Mouse (Mus musculus) T-helper 1 cell (primary cell): ENCODE data around the gene Bckdhb.
"Not testable (repeated sequence)": the region's sequence is repeated elsewhere in the genome, so short reads cannot be mapped to it uniquely, and the experiment has no call there.

Source experiments
- in situ Hi-C: fragments of 300-600 bp; cut with MboI, MseI; formaldehyde crosslinking; loops from one replicate; pipeline ENCODE4 v1.15.1; 2025; ENCODE audit warnings: high pct_unique_total_duplicates

Bckdhb gene

DNA sequence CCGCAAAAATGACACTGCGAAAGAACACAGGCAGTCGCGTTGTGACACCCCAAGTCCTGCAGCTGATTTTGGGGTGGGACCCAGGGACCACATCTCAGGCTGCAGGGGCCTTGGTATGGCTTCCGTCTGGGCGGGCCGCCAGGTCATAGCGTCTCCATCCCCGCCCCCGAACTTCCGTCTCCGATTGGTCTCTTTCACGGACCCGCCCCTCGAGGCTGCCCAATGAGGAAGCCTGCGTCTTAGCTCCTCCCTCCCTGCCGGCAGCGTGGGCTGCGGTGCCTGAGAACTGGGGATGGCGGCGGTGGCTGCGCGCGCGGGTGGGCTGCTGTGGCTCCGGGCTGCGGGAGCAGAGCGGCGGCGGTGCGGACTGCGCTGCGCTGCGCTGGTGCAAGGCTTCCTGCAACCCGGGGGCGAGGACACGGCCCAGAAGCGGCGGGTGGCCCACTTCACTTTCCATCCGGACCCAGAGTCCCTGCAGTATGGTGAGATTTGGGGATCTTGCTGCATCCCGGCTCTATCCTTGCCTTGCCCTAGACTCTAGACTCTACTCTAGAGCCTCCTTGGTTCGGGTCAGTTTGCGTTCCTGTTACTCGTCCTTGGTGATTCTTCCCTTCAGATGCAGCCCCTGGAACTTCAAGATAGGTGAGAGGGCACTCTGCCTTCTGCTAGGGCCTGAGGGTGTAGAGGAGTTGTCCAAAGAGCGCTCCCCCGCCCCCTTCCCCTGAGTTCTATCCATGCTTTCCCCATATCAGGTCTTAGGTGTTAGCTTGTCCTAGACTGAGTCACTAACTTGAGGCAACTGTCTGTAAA is at the start of gene Bckdhb:
Gene Bckdhb (plus strand): TSS at position 268 of the 810 bp plus-strand sequence.
- in situ Hi-C loops: no loop called here

DNA sequence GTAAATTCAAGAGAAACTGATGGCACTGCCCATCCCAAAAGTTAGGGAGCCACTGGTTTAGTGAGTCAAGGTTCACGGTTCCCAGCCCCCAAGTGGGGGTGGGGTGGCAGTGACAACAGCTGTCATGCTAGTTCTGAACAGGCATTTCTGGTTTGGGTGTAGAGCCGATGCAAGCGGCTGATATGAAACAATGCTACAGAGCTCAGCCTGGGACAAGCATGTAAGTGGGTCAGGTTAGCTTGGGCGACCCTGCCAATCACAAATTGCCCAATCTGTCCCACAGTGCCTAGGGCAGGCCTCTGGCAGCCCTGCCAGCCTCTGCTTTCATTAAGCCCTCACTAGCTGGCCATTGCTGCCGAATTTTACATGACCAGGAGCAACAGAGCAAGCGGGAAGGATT is 42.8 kb upstream of the Bckdhb start:
- in situ Hi-C loops: no loop called here

DNA sequence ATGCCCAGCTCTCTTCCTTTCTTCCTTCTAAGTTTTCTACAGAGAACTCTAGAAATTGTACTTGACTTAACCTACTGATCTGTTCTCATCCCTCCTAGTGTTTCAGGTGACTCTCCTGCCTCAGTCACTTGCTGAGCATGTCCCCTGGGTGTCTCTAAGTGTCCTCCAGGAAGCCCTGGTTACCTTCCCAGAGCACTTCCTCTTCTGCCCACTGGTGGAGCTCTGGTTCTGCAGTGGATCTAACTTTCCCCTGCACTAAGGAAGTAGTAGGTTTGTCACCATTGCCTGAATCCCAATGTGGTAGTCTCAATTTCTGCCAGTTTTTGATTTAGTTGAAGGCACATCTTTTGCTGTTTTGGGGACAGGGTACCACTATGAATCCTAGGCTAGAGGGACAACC is 38.8 kb upstream of the Bckdhb start:
- in situ Hi-C loops: no loop called here

DNA sequence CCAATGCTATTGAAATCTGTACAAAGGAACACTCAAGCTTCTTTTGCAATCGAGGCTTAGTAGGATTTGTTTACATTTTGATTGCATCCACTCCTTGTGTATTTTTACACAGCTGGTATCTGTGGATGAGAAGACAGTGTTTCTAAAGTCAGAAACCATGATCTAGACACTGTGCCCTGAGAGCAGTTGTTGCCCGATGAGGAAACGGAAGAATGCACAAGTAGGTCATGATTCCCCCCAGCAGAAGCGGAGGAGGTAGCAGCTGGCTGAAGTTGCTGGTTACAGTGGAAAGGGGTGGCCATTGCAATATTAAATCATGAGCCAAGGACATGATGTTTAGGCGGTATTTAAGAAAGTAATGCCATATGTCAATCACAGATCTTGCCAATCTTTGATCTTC is 36.7 kb upstream of the Bckdhb start:
- in situ Hi-C loops: no loop called here

DNA sequence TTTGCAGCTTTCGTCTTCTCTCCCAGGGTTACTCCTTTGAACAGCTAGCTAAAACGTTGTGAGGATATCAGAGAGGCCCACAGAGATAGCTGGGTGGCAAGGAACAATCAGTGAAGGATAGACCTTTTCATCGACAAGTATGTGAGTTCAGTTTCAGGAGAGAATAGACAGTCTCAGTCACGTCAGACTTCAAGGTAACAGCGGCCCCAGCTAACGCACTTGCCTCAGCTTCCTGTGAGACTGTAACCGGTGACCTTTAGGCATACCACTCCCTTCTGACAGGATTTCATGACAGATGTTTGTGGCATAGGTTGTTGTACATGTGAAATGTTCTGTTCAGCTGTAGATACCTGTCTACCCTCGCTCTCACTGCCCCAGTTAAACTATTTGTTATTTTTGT is 31.9 kb upstream of the Bckdhb start:
- in situ Hi-C loops: loop anchor here (5.0 kb wide), 1 partner anchor 81 kb away; no protein-coding TSS in a partner anchor

DNA sequence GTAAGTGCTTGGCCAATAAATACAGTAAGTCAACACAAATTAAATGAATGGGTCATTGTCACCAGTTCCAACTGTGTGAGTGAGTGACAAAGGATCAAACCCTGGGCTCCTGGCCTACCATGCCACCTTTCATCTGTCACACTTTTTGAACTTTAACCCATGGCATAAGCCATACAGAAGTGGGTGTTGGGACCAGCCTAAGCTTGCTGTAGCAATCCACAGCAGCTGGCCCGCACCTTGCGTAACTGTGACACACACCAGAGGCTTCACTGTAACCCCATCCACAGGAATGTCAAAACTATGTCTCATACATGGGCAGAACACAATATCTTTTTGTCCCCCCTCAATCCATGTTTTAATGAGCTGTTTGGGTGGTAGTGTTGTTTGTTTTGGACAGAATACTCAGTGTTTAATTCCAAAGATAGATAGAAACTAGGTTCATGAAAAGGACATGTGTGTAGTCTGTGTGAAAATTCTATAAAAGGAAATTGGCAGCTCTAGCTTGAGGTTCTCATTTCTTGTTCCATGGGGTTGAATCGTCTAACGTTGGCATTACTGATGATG is 31.1 kb upstream of the Bckdhb start:
- in situ Hi-C loops: loop anchor here (5.0 kb wide), 1 partner anchor 82 kb away; no protein-coding TSS in a partner anchor

DNA sequence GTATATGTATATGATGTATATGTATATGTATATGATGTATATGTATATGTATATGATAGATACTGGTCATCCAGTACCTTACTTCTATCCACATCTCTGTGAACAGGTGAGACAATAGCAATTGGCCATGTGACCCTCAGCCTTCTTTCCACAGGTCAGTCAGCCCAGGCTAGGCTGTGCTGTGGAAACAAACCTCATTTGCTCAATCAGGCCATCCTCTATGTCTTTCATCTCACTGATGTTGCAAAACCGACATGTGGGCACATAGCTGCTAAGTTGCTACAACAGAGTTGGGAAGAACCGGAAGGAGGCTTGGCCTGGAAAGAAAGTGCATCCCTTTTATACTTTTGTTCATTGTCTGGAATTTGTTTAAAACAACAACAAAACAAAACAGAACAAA is 22.9 kb upstream of the Bckdhb start:
- in situ Hi-C loops: no loop called here

DNA sequence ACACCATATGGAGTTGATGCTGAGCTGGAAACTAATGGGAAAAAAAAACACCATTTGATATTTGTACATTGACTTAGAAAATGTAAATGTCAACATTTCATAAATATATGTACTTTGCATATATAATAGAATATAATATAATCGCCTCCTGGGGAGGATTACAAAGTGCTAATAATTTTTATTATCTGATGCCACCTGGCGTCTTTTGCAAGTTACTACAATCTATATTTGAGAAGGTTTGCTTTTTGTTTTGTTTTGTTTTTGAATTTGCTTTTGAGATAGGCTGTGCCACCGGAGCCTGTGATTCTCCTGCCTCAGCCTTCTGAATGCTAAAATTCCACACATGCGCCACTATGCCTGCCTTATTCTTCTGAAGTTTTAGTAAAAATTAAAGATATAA is 19.1 kb upstream of the Bckdhb start:
- in situ Hi-C loops: no loop called here

DNA sequence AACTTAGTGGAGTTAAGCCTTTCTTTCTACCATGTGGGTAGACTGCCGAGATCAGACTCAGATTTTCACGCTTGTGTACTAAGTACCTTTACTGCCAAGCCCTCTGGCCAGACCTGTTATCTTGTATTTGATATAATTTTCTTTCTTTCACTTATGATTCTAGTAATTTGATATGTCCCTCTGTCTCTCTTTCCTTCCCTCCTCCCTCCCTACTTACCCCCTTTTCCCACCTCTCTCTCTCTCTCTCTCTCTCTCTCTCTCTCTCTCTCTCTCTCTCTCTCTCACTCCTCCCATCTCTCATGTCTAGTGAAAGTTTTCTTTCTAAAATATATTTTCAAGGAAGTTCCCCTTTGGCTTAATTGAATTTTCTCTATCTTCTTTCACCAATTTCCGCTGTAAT is 17.9 kb upstream of the Bckdhb start:
- in situ Hi-C loops: no loop called here

DNA sequence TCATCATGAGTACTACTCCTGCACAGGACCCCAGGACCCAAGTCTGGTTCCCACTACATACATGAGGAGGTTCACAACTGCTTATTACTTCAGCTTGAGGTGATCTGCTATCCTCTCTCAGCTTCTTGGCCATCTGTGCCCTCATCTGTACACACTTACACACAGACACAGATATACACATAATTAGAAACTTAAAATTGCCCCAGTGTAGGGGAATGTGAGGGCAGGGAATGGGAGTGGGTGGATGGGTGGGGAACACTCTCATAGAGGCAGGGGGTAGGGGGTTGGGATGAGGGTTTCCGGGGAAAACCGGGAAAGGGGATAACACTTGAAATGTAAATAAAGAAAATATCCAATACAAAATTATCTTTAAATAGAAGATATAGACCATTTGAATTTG is 15.1 kb upstream of the Bckdhb start:
- in situ Hi-C loops: no loop called here

DNA sequence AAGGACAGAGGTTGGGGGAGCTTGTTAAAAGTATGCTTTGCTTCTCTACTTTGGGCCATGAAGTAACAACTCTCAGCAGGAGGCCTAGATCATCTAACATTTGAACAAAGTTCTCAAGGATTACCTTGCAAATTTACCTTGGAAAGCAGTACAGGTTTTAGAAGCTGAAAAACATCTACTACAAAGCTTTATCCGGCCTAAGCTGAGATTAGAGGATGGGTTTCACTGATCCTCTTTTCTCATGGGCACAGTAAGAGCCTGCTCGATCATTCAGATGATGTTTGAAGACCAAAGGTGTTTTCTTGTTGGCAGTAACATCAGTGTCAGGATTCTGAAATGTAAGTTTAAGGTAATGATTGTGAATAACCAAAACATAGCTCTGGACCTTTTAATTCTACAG is 14.0 kb upstream of the Bckdhb start:
- in situ Hi-C loops: no loop called here

DNA sequence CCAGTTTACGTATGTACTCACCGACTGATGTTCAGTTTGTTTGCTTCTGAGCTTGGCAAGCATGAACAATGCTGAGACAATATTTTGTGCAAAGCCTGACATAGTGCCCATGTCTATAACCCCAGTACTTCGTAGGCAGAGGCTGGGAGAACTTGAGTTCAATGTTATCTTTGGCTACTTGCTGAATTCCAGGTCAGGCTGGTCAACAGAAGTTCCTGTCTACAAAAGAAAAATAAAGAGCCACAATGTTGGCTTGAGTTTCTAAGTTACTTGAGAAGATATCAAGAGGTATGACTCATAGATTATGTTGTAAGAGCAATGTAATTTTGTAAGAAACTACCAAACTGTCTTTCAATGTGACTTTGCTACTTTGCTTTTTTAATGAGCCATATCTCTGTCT is 2.9 kb upstream of the Bckdhb start:
- in situ Hi-C loops: no loop called here

DNA sequence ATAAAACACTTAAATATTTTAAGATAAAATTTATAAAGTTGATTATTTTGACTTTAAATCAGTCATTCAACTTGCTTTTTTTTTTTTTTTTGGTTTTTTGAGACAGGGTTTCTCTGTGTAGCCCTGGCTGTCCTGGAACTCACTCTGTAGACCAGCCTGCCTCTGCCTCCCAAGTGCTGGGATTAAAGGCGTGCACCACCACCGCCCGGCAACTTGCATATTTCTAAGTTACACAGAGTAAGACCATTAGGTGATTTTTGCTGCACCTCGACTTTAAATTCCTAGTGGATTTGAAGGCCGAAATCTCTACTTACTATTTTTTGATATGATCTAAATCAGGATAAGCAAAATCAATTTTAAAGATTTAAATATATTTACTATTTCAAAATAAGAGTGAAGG is 589 bp upstream of the Bckdhb start:
- in situ Hi-C loops: no loop called here

DNA sequence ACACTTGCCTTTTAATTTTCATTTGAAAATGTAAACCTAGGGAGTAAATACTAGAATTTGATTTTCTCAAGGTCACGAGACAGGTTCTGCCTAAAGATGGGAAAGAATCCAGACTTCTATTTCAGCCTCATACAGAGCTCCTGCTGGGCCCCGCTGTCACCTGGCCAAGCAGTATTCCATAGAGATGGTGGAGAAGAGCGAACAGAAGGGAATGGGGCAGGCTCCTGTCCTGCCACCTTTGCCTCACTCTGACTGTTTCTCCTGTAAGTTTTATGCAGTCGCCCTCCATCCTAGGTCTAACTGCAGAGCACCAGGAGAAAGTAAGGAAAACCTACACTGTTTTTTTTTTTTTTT is 720 bp downstream of the Bckdhb start:
- in situ Hi-C loops: no loop called here

DNA sequence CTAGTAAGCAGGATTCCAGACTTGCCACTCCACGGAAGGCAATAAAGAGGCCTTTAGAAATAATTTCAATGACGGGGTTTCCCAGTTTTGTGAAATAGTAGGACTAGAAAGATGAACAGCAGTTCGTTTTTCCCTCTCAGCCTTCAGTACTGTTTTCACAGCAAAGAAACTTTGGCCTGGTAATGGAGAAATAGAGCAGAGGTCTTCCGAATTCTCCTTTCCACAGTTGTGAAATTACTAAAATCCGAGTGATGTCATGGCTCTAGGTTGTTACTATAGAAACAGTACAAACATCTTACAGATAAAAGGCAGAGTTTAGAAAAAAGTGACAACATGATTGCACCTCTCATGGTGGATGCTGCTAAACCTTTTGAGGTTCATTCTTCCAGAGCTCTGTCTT is 1.4 kb downstream of the Bckdhb start:
- in situ Hi-C loops: no loop called here

DNA sequence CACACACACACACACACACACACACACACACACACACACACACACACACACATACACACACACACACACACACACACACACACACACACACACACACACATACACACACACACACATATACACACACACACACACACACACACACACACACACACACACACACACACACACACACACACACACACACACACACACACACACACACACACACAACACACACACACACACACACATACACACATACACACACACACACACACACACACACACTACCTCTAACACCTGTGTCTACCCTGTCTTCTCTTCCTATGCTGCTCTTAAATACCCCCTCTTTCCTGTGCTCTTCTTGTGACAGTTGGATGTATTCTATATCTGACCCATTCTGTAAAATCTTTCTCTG is 14.6 kb downstream of the Bckdhb start:
- in situ Hi-C loops: not testable (repeated sequence)

DNA sequence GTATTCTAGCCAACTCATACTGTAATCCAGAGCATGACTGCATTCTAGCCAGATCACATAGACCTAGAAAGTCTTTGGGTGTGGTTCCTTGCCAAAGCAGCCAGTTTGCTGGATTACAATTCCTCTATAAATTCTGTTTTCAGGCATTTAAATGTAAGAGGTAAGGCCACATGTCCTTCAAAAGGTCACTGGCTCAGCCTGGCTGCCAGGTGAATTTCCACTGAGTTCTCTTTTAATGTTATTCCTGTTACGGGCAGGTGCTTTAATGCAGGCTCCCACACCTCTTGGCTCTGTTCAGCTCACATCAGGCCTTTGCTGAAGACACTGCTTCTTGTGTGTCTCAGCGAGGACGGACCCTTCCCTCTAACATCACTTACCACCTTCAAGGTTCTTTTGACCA is 15.1 kb downstream of the Bckdhb start:
- in situ Hi-C loops: no loop called here

DNA sequence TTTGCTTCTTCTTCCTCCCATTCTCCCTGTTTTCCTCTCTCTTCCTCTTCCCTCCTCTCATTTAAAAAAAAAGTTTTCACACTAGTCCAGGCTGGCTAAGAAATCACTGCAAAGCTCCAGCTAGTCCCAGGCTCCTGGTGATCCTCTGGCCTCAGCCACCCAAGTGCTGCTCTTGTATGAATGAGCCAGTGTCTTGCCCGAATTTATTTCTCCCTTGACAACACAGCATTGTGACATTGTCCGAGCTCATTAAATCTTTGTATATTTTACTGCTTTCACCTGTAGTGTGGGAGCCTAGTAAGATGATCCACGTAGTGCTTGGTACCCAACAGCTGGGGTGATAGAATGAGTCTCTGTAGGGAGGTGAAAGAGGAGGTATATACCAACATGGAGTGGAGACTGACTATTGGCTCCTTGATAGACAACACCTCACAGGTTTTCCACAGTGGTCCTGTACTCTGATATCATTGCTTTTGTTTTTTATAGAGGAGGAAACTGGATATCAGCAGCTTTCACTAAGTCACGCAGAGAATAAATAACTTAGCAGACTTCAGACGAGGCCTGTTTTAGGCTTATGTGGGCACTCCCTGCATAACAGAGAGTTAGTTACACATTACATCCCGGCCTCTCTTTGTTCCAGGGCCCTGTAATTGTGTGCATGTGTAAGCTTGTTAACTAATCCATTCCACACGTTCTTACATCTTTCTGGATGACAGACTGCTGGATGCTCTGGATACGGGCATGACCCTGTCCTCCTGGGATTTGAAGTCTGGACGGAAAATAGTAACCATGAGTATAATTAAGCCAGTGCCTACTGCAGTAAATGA is 15.8 kb downstream of the Bckdhb start:
- in situ Hi-C loops: no loop called here

DNA sequence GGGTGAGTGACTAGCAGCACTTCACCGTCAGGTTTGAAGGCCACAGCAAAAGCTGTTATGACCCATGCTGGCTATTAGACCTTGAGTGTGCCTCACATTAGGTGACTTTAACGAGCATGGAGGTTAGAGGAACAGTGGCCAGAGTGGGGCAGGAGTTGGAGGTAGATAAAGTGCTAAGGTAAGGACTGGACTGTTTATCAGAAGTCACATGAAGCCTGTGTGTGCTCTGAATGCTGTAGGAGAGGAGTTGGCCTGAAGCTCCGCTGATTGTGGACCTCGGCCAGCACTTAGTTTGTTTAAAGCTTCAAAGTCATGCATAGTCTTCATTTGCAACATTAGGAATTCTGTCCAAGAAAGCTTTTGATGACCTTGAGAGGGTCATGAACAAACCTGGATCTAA is 26.4 kb downstream of the Bckdhb start:
- in situ Hi-C loops: loop anchor here (25.0 kb wide), 1 partner anchor 1386 kb away; the partner anchor contains the start of gene Tent5a

DNA sequence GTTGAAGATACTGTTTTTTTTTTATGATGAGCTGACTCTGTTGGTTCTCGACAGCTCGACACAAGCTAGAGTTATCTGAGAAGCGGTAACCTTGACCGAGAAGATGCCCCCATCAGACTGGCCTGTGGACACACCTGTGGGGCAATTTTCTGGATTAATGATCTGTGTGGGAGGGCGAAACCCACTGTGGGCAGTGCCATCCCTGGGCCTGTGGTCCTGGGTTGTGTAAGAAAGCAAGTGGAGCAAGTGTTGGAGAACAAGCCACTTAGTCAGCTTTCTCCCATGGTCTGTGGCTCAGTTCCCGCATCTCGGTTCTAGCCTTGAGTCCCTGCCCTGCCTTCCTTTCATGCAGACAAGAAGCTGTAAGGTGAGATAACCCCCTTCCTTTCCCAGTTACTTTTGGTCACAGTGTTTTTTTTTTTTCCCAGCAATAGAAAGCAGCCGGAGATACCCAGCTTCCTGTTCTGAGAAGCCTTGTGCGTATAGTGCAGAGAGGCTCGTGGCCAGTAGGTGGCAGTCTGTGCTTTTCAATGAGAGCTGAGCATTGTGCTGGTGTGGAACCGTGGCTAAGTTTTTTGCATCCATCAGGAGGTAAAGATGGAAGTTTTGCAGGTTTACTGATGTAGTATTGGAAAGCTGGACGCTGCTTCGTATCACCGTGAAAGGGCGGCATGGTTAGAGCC is 31.8 kb downstream of the Bckdhb start:
- in situ Hi-C loops: loop anchor here (25.0 kb wide), 1 partner anchor 1381 kb away; the partner anchor contains the start of gene Tent5a

DNA sequence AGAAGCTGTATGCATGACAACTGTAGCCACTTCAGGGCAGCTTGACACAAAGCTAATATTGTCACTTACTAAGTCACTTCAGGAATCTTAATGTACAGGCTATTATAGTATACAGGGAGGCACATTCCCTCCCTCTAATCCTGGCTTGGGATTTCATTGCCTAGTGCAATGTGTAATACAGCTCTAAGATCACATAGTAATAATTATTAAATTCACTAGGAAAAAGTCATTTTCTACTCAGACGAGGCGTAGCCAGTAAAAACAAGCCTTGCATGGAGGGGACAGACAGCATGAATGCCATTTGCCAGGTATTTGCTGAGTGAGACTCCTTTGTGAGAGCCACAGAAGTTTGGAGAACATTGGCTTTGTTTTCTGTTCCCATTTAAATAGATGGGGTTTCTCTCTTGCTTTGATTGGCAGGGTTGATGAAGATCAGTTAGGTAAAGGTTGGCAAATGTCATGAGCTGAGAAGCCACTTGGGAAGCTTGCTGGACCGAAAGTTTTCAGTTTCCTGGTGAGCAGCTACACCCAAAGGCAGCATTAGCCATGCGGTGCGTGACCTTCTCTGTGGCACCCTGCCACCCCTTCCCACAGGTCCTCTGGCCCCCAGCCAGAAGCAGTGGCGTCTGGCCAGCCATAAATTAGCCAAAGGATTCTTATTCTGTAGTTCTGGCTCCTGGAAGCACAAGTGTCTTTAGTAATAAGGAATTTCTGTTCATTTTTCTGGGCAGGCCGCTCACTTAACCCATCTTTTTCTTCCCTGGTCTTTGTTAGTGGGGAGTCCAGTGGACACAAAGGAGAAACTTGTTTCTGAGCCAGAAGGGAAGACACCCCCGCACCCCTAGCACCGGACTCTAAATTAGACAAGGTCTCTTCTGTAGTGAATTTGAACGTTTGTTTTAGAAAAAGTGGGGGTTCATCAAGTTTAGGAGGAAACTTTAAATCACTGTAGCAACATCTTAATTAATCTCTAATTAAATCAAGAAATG is 37.4 kb downstream of the Bckdhb start:
- in situ Hi-C loops: loop anchor here (25.0 kb wide), 1 partner anchor 1375 kb away; the partner anchor contains the start of gene Tent5a
